Mouse (Mus musculus): ENCODE measurements at regions not wholly inside any gene's neighbourhood (a gene's known extent, or its start where the extent isn't known, plus 50 kb on each side); places are given as distances from the start of the nearest gene placed in this dataset.

DNA sequence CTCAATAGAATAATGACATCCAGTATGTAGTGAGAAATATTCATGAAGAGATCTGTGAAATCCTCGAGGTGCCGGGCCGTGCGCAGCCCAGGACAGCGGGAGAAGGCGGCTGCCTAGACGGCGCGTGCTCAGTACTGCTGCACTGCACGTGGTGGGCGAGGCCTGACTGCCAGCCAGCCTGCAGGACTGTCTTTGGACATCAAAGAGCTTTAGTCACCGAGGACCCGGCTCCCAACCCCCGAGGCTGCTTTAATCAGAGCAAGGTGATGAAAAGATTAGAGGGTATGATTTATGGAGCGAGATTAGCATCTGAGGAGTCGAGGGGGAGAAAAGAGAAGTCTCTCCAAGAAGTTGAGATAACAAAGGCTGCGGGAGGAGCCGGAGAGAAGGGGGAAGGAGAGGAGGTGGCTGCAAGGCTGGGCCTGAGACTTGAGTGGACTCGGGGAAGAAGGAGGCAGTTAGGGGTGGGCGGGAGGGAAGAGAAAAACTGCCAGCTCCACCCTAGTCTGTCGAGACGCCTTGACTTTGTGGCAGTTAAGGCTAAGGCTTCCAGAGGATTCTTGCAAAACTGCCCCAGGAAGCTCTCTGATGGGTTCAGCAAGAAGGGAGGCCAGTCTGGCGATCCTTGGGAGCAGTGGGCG lies 271.6 kb upstream of the 4930535I16Rik start:
- no peak for DNase-seq (ENCODE audit: low spot score in 2 of 2)

DNA sequence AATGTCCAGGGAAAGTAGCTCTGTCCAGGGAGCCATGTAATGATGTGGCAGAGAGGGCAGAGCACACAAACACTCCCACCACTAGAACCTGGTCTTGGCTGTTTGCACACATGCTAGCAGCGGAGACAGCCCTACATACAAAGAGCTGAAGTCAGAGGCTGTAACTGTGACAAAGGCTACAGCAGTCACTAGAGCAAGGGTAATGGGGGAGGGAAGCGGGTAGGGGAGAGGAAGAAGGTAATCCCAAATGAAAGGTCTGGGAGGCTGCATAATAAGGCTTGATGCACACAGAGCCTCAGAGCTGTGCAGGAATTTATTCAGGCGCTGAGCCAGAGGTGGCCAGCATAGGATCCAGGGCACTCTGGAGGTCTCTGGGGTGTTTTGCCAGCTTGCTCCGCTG lies 269.3 kb upstream of the 4930535I16Rik start:
- DNase-seq (ENCODE audit: low spot score in 2 of 2), result no peak

DNA sequence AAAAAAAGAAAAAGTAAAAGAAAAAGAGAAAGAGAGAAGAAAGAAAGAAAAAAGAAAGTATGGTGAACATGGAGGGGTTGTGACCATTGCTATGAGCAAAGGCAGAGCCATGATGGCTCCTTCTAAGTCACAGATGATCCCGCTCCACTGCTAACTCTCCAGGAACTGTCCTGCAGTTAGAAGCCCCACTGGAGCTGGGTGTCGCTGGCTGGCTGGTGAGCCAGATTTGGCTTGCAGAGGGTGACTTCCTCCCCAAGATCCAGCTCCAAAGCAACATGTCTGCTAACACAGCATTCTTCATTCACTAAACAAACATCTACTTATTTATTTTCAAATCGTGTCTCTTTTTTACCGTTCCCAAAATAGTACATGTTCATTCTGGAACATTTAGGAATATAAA lies 263.5 kb upstream of the 4930535I16Rik start:
- DNase-seq (ENCODE audit: low spot score in 2 of 2), result no peak

DNA sequence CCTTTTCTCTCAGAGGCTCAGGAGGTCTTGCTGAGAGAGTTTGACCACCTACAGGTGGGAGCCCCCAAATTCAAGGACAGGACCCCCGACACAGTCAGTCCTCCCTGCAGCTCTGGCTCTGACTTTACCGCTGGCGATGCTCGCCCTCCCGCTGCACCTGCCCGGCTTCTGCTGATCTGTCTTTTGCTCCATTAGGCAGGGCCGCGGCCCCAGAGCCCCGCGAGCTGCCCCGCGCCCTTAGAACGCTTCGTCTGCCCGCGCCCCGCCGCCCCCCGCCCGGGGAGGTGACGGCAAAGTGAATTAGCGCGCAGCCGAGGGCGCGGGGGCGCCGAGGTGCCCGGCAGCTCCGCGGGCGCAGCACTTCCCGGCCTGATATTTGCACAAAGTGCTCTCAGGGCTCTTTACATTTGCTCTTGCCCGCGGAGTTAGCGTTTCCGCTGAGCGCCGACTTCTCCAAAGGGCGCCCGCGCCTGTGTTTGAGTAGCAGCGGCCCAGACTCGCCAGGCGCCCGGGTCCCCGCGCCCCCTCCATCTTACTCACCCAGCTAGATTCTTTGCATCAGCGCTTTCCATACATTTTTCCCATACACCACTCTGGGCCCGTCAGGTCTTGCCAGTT lies 260.7 kb upstream of the 4930535I16Rik start:
- DNase-seq (ENCODE audit: low spot score in 2 of 2), result no peak

DNA sequence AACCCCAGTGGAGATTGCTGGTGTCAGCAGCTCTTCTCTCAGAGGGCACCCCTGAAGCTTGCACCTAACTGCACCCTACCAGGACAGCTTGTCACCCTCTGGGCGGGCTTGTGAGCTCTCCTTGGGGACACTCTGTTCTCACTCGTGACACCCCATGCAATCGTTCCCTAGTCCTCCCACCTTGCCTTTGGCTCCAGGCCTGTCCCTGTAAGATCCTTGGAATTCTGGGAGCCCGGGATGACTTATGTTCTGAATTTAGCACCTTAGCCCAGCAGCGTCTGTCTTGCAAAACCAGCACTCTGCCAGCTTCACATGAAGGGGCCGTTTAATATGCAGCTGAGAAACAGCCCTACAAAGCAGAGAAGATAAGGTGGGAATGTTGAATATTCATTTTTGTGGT lies 257.7 kb upstream of the 4930535I16Rik start:
- peak in 1 of 2 experiments; percentile 6 for DNase-seq (ENCODE audit: low spot score in 2 of 2)

DNA sequence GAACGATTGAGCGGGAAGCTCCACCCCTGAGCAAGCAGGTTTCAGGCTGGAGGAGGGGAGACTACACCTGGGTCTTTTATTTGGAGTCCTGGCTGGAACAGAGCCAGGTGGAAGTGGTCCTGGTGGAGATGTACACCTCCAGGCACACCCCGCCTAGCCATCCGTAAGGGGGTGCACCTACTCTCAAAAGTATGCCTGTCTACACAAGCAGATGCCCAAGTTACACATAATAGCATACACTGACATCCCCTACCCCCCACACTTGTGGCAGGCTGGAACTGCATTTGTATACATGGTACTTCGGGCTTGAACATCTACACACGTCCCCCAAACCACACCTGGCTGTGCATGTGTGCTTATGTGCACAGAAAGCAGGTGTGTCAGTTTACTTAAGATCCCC lies 236.8 kb upstream of the 4930535I16Rik start:
- no peak for DNase-seq (ENCODE audit: low spot score in 2 of 2)

DNA sequence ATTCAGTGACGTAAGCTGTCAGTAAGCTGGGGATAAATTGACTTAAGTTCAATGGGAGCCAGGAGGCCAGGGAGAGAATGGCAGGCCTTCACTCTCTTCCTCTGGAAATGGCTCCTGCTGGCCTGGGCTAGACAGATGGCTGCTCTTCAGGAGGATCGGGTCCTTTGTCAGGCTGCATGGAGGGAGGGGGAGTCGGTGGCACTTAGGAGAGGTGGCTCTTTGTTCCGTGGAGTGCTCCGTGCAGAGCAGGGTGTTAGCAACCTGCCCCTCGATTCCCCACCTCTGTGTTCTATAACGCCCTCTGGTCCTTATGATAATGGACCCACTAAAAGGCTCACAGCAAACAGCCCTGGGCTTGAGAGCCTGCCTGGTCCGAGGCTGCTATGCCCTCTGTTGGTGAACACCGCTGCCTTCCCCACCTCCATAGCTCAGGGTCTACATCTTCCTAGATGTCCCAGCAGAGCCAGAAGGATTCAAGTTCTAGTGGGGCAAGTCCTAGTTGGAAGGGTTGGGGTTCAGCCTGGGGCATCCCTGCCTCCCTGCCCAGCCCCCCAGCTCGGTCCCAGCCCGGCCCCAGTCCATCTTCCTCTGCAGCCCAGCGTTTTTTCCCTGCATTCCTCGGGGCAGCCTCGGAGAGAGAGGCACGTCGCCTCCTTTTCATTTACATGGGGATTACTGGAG lies 232.1 kb upstream of the 4930535I16Rik start:
- no peak for DNase-seq (ENCODE audit: low spot score in 2 of 2)

DNA sequence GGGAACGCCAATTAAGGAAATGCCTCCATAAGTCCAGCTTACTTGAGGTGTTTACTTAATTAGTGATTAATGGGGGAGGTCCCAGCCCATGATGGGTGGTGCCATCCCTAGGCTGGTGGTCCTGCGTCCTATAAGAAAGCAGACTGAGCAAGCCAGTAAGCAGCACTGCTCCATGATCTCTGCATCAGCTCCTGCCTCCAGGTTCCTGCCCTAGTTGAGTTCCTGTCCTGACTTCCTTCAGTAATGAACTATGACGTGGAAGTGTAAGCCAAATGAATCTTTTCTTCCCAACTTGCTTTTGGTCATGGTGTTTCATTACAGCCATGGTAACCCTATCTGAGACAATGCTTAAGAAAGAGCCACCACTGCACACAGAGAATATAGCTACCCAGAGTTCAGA lies 231.2 kb upstream of the 4930535I16Rik start:
- no peak for DNase-seq (ENCODE audit: low spot score in 2 of 2)

DNA sequence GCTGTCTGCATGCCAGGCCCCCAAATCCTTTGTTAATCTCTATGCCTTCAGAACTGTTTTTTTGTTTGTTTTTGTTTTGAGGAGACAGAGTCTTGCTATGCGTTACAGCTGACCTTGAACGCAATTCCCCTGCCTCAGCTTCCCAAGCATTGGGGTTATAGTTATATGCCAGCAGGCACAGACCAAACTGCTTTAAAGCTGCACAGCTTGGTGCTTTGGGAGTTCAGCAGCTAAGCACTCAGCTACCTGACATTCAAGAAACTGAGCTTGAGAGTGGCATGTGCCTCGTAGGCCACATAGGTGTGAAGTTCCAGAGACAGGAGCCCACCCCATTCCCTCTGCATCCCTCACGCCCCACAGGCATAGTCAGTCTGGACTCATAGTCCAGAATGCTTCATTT lies 229.5 kb upstream of the 4930535I16Rik start:
- DNase-seq (ENCODE audit: low spot score in 2 of 2), result no peak

DNA sequence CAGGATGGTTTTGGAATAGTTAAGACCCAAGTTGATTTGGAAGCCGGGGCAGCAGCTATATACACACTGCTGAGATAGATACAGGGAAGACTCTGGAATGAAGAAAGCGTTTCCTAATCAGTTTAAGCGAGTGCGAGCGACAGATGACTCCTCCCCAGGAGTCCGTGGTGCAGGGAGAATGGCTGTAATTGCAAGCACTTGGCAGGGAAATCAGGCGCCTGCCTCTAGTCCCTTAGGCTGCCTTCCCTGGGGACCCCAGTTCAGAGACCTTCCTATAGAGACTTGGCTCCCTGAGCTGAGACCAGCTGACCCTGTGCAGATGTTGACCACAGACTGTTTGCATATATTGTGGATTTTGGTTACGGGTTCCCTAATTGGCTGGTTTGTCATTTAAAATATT lies 228.3 kb upstream of the 4930535I16Rik start:
- DNase-seq (ENCODE audit: low spot score in 2 of 2), result no peak

DNA sequence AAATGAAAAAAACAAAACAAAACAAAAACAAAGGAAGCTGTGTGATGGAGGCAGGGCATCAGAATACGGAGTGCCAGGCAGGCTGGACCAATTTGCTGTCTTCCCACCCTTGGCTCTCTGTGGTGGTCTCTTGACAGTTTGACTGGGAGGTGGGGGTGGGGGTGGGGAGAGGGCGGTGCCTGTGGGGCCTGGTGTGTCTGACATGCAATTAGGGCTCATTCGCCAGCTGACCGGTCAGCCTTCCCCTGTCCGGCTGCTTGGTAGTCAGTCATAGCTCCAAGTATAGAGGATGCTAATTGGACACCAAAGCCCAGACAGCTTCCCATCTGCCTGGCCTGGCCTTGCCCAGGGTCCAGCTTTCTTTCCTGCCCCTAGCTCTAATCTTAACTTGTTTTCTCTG lies 225.8 kb upstream of the 4930535I16Rik start:
- DNase-seq (ENCODE audit: low spot score in 2 of 2), result no peak

DNA sequence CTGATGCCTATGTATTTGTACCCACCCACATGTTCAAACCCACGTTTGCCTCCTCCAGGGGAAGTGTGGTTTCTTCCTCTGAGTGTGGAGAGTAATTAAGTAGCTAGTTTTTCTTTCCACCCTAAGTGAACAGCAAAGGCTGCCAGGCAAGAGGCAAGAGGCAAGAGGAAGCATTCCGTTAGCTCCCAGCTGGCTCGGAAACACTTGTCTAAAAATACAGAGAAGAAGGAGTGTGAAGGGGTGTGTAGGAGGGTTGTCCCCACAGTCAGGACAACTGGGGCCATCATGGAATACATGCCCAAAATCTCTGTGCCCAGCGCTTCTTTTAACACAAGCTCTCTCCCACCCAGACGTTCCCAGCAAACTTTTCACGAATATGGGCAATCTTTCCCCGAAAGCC lies 225.4 kb upstream of the 4930535I16Rik start:
- DNase-seq (ENCODE audit: low spot score in 2 of 2), result peak in 1 of 2 experiments; percentile 25

DNA sequence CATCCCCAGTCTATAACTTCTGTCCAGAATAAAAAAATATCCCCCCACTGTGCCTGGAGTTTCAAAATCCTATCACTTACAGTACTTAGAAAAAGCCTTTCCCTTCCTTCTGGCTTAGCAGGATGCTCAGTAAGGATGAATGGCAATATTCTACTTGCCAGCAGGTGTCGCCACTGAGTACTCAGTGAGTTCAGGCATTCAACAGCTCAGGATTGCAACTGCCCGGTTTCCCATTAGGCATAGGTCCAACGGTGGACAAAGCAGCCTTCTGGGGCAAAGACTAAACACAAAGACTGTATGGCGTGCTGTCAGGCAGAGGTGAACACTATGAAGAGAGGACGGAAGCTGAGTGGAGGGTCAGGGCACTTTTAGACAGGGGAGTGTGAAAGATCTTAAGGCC lies 224.3 kb upstream of the 4930535I16Rik start:
- DNase-seq (ENCODE audit: low spot score in 2 of 2), result peak; percentile 87 to 92

DNA sequence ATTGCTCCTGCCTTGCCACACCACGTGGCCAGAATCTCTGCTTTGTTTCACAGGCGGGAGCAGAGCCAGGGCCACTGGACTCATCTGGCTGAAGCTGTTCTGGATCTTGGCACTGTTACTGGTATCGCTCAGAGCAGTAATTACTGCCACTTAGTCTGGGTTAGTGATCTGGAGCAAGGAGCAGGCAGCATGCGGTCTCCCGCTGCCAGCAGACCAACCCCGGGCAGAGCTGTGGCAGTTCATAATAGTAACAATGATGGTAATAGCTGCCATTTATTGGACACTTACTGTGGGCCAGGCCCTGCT lies 217.3 kb upstream of the 4930535I16Rik start:
- peak; percentile 24 to 62 for DNase-seq (ENCODE audit: low spot score in 2 of 2)

DNA sequence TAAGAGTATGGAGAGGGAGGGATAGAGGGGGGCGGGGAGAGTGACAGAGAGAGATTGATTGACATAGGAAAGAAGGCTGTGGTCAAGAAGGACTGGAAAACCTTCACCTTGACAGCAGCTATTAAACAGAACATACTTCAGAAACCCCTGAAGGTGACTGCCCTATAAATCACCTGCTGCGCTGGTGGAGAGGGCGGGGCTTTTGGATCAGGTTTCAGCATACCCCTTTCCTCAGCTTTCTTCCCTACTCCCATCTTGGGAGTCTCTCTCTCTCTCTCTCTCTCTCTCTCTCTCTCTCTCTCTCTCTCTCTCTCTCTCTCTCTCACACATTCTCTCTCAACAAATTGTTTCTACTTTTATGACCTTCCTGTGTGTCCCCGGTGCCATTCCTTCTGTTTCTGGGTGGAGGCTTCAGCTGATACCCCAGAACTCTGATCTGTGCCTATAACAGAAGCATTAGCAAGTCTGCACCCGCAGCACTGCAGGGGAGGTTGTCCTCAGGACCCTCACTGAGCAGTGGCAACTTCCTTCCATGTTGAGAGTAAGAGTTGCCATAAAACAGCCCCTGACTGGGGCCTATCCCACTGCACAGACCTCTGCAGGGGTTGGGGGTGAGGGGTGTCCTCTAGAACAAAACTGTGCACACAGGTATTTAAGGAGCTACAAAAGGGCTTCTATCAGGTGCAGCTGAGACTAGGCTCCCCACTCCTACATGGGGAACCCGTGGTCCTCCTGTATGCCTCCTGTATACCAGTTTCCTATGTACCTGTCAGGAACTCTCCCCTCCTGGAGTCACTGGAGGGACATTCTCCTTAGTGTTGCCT lies 216.7 kb upstream of the 4930535I16Rik start:
- DNase-seq (ENCODE audit: low spot score in 2 of 2), result no peak

DNA sequence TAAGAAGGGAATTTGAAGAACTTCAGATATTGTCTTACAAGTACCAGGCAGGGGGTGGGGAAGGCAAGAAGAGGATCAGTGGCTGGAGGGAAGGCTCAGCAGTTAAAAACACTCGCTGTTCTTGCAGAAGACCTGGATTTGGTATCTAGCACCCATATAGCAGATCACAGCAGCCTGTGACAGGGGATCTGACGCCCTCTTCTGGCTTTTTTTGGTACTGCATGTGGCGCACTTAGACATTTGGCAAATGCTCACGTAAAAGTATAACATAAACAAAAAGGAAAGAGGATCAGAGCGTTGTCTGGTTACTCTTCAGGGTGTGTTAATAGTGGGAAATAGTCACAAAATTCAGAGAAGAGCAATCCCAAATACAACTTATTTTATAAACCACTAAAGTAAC lies 213.1 kb upstream of the 4930535I16Rik start:
- no peak for DNase-seq (ENCODE audit: low spot score in 2 of 2)

DNA sequence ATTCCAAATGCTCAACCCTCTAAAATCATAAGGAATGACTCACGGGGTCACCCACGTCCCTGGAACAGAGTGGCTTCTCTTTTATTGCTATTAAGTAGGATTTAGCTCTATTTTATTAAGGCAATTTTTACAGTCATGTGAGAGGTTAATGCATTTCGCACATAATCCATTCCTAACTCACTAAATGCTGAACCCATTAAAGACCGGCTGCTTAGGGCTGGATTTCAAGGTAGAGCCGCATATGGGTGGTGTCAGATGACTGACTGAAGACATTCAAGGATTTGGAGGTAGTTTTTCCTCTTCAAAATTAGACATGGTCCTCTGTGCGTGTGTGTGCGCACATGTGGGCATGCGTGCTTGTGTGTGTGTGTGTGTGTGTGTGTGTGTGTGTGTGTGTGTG lies 208.4 kb upstream of the 4930535I16Rik start:
- DNase-seq (ENCODE audit: low spot score in 2 of 2), result no peak

DNA sequence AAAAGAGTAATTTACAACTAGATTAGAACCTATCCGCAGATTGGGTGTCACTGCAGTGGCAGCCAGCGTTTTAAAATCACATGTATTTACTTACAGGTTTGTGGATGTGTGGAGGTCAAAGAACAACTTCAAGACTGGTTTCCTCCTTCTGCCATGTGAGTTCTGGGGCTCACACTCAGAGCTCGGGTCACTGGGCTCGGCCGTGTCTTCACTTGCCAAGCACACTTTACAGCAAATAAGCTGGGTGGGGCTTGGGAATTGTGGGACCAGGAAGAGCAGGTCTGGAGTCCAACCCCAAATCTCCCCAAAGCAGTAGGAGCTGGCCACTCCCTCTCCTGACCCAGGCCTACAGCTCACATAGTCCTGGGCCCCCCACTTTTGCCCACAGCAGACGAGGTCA lies 202.5 kb upstream of the 4930535I16Rik start:
- DNase-seq (ENCODE audit: low spot score in 2 of 2), result no peak

DNA sequence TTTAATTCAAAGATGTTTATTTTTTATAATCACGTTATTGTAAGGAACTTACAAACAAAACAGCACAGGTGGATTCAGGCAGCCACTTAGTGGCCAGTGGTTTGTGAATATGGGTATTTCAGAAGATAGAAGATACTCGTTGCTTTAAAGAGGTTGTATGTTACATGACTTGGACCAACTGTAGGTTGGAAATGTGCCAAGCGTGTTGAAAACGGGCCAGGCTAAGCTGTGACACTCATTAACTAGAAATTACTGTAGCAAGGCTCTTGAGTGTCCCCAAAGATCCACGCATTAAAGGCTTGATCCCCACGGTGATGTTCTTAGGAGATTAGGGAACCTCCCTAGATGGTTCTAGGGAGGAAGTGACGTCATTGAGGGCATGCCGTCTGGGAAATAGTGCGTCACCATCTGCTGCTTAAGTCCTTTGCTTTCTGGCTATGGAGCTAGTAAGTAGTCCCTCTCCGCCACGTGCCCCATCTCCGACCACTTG lies 196.1 kb upstream of the 4930535I16Rik start:
- DNase-seq (ENCODE audit: low spot score in 2 of 2), result no peak

DNA sequence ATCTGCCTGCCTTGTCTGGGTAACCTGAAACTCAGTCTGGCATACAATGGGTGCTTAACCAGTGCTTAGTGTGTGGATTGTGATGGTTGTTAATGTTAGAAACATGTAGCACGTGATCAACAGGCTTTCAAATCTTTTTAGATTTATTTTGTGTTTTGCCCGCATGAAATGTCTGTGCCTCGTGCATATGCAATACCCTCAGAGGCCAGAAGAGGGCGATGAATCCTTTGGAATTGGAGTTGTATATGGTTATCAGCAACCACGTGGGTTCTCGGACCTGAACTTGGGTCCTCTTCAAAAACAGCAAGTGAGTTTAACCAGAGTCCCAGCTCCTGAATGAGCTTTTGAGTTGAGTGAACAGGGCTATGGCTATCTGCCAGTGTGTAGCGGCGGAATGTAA lies 192.9 kb upstream of the 4930535I16Rik start:
- DNase-seq (ENCODE audit: low spot score in 2 of 2), result no peak

DNA sequence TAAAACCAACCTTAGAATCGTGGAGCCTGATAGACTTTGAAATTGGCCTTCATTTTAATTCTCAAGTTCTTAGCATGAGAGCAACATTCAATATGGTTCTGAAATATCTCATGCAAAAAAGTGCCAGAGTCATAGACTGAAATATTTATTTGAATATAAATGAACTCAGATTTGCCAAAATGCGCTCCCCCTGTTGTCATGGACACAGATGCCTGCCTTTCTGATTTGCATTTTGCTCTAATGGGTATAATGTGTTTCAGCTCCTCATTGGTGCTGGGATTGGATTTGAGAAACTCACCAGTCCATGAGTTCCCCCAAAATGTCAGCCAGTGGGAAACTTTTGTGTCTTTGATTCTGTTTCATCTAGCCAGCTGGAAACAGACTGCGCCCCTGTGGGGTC lies 191.5 kb upstream of the 4930535I16Rik start:
- peak; percentile 6 to 59 for DNase-seq (ENCODE audit: low spot score in 2 of 2)

DNA sequence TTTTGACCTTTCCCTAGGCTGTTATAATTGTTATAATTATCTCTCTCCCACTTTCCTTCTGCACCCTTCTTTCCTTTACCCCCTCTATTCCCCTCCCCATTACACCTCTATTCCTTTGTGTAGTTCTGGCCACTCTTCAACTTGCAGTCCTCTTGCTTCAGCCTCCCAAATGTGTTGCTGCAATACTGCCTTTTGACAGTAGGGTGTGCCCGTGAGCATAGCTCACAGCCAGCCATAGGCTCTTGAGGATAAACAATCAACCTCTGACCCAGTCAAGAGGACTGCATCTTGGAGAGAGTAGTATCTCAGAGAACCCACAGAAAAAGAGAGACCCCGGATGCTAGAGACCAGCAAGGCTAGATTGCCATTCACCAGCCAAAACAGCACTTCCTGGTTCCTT lies 184.9 kb upstream of the 4930535I16Rik start:
- no peak for DNase-seq (ENCODE audit: low spot score in 2 of 2)
